Mouse (Mus musculus): ENCODE results near the gene Ell. TPM values are rescaled to one million over a fixed set of nuclear protein-coding genes. Genes with fewer than 3 reads are reported as not detected.

Ell gene
- polyA plus RNA-seq, 1 experiment: 24.9 TPM

DNA sequence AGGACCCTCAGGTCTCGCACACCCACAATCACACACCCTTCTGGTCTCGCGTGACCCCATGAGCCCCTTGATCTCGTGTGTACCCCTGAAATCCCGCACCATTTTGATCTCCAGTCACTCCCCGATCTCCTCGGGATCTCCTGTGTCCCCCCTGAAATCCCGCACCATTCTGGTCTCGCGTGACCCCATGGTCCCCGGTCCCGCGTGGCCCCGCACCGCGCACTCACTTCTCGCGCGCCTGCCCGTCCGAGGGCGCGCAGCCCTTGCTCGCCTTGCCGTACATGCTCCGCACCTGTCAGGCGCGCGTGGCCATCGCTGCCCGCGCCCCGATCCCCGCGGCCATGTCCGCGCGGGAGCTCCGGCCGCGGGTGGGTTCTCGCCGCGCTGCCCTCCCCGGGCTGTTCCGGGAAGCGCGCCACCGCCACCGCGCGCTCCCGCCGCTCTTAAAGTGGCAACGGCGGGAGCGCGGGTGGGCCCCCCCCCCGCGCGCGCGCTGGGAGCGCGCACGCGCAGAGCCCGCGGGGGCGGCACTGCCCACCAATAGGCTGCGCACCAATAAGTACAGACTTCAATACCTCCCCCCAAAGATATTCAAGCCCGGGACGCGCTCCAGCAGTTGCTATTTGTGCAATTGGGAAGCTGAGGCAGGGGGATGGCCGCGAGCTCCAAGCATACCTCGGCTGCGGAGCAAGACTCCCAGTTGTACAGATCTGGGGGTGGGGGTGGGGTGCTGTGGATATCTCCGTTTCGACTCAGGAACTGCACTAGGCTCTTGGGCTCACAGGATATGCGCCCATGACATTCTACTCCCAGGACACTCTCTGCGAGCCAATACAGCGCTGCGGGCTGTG, 68.9 kb downstream of the Ell start:
- DNase-seq (ENCODE audit: low read depth, low spot score): no peak
- under 1% methylated on average over 84 of the region's 84 CpGs for WGBS

DNA sequence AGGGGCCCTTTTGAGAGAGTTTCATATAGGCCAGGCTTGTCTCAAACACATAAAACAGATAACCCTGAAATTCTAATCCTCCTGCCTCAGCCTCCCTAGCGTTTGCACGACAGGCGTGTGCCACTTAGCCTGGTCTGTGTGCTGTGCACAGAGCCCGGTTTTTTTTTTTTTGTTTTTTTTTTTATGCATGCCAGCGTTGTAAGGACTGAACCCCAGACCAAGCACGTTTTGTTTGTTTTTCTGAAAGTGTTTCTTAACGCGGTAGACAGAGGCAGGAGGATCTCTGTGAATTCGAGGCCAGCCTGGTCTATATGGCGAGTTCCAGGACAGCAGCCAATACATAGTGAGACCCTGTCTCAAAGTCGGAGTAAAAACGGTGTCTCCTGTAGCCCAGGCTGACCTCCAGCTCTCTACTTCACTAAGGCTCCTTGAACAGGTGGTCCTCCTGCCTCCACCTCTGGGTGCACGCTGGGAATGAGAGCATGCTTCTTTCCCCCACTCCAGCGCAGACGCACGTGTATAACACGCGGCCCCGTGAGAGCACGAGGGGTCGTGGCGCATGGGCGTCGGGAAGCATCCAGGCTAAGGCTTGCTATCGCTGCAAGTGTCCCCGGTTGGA, 69.6 kb downstream of the Ell start, which contains the start of gene Ssbp4:
TSS of gene Ssbp4 (minus strand) at position 124 of the 619 bp plus-strand sequence.
- no peak for DNase-seq (ENCODE audit: low read depth, low spot score)
- WGBS: 5% methylated on average over 26 of the region's 26 CpGs

DNA sequence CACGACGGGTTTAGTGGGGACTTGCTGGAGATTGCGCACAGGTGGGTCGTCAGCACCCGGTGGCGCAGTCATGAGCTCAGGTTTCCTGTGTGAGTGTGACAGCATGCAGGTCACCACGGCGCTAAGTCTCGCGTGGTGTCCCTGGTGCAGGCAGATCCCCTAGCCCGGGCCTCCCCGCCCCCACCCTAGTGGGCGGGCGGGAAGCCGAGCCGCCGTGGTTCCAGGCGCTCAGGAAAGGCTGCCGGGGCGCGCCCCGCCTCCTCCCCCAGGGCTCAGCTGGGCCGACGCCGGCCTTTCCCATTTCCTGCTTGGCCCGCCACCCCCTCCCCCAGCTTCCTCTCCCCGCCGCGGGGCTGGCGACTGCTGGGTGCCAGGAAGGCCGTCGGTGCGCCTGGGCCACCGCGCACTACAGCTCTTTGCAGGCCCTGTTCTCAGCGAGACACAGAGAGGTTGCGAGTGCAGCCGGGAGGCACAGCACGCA, 70.2 kb downstream of the Ell start:
- no peak for DNase-seq (ENCODE audit: low read depth, low spot score)
- under 1% methylated on average over 38 of the region's 39 CpGs for WGBS

DNA sequence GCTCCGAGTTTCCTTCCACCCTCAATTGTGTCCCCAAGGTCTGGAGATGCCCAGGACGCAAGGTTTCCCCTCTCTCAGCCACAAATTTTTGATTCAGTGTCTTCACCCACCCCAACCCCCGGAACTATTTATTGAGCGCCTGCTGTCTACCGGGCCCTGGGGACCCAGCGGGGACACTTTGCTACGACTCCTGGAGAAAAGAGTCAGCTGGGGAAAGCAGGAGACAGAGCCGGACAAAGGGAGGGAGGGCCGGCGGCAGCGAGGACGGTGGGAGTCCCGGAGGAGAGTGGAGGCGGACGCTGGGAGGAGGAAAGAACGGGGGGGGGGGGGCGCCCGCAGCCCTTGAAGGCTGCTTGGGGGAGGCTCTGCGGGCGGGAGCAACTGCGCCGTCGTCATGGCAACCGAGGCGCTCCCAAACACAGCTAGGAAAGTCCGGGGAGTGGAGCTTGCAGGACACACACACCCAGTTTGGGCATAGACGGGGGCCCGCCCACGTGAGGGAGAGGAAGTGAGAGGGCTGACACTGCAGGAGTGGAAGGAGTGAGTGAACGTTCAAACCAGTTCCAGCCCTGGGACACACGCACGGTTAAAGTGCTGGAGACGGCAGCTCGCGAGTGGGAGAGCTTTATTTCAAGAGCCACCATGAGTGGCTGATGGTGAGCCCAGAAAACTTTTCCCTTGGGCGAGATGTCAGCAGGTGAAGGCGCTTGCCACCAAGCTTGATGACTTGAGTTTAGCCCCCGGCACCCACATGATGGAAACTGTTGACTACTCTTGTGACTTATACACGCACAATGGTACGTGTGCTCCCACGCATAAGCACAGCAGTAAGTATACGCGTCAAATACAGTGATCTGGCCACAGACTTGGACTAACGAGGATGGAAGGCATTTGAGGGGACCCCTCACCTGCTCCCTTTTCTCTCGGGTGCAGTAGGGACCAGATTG, 70.9 kb downstream of the Ell start:
- under 1% methylated on average over 43 of the region's 45 CpGs for WGBS
- no peak for DNase-seq (ENCODE audit: low read depth, low spot score)

DNA sequence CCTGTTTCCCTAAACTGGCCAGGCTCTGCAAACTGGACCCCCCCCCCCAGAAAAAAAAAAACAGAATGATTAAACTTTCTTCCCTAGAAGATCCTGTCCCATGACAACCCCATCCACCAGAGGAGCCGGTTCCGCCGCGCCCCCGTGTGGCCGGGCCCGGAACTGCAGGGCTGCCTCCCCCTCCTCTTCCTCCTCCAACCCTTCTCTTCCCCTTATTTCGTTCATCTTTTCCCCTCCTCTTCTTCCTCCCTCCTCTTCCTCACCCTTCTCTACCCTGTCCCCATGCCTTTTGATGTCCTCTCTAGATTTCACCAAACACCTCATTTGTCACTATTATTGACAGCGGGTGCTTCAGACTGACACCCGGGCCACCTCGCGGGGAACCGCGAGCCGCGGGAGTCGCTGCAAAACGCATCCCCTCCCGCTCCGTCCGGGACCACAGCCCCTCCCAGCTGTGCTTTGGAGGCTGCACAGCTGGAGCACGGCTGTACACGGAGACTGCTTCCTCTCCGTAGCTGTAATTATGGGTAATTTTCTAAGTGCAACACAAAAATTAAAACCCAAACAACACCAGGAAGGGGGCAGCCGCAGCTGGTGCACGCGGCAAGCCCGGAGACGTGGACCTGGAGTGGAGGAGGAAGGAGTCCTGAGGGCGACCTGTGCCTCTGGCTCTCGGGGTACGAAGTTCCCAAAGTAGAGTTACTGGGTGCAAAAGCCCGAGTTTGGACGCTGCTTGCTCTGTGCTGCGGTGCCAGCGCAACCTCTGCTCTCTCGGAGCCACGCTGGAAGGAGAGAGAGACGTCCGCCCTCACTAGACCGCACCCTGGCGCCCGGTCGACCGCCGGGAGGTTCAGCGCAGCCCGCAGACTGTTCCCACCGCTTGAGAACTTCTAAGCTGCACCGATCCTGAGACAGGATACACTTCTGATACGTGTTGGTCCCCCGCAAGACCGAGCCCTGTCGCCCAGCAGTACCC, 71.8 kb downstream of the Ell start:
- no peak for DNase-seq (ENCODE audit: low read depth, low spot score)
- under 1% methylated on average over 54 of the region's 54 CpGs for WGBS

DNA sequence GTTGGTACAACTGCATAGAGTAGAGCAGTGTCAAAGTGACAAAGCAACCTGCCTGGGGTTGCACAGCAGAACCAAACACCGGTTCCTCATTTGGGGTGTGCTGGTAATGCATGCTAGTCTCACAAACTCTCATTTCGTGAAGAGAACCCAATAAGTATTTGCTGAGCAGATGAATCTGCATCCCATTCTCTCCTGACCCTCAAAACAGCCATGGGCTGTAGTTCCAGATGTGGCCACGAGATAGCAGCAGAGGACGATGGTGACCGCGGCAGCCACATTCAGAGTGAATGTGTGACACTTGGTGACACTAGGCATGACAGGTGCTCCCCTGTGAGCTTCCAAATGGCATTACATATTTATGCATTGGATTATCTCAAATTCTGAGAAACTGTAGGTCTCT, 72.6 kb downstream of the Ell start:
- under 1% methylated on average over 6 of the region's 6 CpGs for WGBS
- DNase-seq (ENCODE audit: low read depth, low spot score): no peak

DNA sequence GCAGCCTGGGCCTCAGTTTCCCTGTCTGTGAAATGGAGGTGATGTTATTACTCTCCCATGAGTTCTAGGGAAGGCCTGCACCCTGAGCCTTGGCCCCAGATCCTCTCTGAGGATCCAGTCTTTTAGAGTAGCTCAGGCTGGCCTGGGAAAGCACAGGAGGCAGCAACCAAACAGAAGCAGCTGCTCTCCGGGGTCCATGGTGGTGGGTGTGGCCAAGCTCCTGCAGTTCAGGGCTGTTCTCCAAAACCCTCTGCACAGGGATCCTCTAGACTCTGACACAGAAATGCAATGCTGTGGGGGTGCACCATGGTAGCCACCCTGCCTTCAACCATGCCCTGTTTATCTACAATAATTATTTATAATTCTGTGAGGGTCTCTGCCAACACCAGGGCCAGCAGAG, 74.5 kb downstream of the Ell start:
- 7% methylated on average over 1 of the region's 1 CpGs for WGBS
- DNase-seq (ENCODE audit: low read depth, low spot score): no peak

DNA sequence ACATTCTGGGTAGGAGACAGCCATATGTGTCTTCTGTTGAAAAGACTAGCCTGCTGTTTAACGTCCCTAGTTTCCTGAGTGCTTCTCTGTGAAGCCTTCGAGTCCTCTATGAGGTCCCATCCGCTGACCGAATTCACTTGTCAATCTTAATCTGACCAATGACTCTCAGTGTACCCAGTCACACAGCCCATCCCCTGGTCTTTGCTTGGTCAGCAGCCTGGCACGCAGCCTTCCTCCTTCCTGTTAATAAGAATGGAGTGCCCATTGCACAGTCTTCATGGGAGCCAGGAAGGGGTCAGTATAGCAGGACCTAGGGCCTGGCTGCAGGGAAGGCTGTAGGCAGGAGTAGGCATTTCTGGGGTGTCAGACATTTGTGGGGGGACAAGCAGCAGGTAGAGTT, 75.2 kb downstream of the Ell start:
- WGBS: 63% methylated on average over 5 of the region's 5 CpGs
- no peak for DNase-seq (ENCODE audit: low read depth, low spot score)

DNA sequence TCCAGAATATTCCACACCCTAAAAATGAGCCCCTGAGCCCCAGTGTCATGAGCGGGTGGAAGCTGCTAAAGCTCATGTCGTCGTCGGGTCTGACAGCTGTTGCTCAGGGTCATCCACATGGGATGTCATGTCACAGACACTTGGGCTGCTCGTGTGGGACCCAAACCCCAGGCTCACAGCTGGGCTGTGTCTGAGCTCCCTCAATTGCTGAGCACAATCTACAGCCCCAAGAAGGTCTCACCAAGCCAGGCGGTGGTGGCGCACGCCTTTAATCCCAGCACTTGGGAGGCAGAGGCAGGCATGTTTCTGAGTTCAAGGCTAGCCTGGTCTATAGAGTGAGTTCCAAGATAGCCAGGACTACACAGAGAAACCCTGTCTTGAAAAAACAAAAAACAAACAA, 76.0 kb downstream of the Ell start:
- DNase-seq (ENCODE audit: low read depth, low spot score): no peak
- 87% methylated on average over 8 of the region's 8 CpGs for WGBS

DNA sequence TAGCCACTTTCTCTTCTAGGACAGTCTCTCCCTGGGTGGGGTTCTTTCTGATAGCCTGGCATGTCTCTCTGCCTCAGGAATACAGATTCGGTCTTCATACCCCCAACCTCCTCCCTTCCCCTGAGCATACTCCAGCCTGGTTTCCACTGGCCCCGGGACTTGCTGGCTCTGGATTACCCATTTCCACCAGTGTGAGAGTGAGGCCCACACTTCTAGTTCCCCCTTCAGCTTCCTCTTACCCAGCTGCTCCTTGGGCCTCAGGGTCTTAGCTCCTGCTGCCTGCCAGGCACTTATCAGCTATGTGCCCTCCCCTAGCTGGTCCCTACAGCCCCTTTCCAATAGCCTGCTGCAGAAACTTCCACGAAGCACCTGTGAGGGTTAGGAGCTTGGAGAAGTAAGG, 76.6 kb downstream of the Ell start, which contains the start of gene Lrrc25:
TSS of gene Lrrc25 (plus strand) at position 262 of the 400 bp plus-strand sequence.
- DNase-seq (ENCODE audit: low read depth, low spot score): no peak
- WGBS: 70% methylated on average over 3 of the region's 3 CpGs

DNA sequence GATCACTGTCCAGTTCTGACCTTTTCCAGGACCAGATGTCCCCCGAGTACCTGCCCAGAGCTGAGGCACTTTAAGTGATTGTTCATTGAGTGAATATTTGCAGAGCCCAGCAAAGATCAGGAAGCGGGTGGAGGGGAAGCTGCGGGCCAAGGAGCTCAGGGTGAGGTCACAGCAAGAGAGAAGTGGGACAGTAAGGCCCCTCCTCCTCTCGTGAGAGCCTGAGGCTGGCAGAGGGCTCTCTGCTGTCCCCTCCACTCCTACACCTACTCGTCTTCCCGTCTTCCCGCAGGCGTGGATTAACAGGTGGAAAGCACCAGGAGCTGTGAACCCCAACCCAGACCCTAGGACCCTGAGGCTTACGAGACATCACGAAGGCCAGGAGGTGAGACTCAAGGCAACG, 77.4 kb downstream of the Ell start:
- DNase-seq (ENCODE audit: low read depth, low spot score): no peak
- WGBS: 60% methylated on average over 11 of the region's 11 CpGs

DNA sequence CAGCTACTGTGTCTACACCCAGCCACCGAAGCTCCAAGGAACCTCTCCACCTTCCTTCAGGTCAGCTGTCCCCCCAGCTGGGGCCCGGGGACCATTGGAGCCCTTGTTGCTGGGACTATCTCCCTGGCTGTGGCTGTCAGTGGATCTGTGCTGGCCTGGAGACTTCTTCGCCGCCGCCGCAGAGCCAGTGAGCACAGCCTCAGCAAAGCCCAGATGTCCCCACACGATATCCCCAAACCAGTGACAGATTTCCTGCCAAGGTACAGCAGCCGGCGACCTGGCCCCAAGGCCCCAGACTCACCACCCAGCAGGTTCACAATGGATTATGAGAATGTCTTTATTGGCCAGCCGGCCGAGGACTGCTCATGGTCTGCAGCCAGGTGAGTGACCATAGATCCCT, 78.7 kb downstream of the Ell start:
- no peak for DNase-seq (ENCODE audit: low read depth, low spot score)
- 88% methylated on average over 11 of the region's 11 CpGs for WGBS

DNA sequence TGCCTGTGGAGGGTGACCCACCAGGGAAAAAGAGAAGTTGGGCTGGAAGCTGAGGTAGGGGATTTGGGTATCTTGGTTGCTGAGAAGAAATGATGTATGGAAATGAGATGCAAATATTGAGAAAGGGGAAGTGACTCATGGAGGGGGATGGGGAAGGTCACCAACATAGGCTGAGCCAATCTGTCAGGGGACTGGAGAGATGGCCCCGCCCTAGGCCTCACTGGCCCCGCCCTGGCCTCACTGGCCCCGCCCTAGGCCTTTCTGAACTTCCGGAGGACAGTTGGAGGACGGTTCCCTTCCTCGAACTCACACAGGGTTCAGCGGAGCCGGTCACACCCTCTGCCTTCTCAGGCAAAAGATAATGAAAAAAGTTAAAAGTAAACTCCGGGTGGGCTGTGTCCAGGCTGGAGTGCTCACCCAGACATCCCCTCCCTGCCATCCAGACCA, 79.7 kb downstream of the Ell start:
- 16% methylated on average over 9 of the region's 9 CpGs for WGBS
- no peak for DNase-seq (ENCODE audit: low read depth, low spot score)

DNA sequence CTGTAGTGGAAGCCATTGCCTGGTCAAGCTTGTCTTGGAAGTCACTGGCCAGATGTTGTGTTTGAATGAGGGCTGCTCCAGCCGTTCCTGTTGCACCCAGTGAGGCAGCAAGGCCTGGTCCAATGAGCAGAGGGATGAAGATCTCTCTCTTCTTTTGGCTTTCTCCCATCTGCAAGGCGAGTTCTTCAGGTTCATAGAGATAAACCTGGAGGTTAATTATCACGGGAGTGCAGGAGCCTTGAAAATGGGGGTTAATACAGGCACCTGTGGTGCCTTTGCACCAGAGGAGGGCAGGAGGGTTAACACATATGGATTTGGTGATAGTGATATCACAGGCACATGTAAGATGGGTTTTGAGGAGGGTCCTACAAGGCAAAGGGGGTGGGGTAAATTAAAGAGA, 83.0 kb downstream of the Ell start:
- no peak for DNase-seq (ENCODE audit: low read depth, low spot score)
- 54% methylated on average over 3 of the region's 3 CpGs for WGBS

DNA sequence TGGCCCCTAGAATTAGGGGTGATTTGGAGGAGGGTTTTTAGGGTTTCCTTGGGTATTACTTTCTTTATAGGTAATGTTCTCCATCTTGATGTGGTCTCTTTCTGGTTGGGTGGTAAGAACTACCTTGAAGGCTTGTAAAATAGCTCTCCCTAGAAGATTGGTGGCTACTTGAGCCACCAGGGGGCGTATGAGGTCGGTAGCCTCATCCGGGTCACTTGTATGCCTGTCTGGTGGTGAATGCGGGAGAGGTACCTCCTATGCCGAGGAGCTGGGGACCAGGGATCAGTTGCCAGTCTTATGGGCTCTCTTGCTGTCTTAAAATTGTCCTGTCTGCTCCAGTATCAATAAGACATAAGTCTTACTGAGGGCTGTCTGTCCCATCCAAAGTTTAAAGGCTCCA, 85.8 kb downstream of the Ell start:
- WGBS: 5% methylated on average over 5 of the region's 5 CpGs
- no peak for DNase-seq (ENCODE audit: low read depth, low spot score)

DNA sequence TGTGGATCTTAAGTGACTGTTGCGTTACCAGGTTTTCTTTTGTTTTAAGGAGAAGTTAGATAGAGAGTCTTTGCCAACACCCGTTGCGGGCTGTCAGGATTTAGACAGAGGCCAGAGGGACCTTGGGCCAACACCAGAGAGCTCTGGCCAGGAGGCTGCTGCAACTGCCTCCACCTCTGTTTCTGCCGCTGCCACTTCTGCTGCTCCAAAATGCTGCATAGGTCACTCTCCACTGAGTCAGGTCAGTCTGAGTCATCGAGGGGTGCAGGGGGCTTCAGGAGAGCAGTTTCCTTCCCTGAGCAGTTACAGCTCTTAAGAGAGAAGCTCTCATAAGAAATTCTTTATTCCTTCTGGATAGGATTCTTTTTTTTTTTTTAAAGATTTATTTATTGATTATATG, 87.8 kb downstream of the Ell start:
- DNase-seq (ENCODE audit: low read depth, low spot score): no peak
- WGBS: 84% methylated on average over 5 of the region's 5 CpGs

DNA sequence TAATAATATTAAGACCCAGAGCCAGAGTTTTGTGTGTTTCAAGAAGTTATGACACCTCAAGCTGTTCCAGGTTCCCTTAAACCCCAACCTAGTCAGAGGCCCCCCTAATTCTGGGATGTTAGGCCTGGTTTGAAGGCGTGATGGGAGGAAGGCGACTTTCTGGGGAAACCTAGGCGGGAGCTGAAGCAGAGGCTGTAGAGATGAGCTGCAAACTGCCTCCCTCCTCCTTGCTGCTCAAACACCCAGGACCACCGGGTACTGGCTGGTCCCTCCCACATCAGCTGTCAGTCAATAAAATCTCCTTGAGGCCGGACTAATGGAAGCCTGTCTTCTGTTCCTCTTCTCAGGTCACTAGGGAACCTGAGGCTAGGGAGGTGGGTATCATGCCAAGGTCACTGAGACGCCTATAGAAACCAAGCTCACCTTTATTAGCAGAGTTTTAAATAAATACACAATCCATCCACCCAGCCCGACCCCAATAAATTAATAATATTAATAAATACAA, 89.8 kb downstream of the Ell start:
- no peak for DNase-seq (ENCODE audit: low read depth, low spot score)
- WGBS: 55% methylated on average over 7 of the region's 7 CpGs
